Mouse (Mus musculus) urinary bladder, postnatal 14 days (tissue): ENCODE measurements at regions not wholly inside any gene's neighbourhood (a gene's known extent, or its start where the extent isn't known, plus 50 kb on each side); places are given as distances from the start of the nearest gene placed in this dataset.

Experiments used
- DNase-seq: peaks from one replicate; pipeline ENCODE4 v3.0.0; 2021; ENCODE audit warnings: low spot score

GRCm38 (mm10) chr6:35458250-35458649 is 81.4 kb downstream of the Mtpn start:
- no peak for DNase-seq

- no peak for DNase-seq
These were observed 94.7 kb downstream of the Mtpn start for GRCm38 (mm10) chr6:35445007-35445406.

GRCm38 (mm10) chr6:35426301-35426700 is 100.4 kb upstream of the Fam180a start:
- DNase-seq, result peak; percentile 14

GRCm38 (mm10) chr6:35424521-35424920 is 98.6 kb upstream of the Fam180a start:
- no peak for DNase-seq

GRCm38 (mm10) chr6:35420924-35421323 is 95.0 kb upstream of the Fam180a start:
- no peak for DNase-seq

GRCm38 (mm10) chr6:35405044-35405443 is 79.1 kb upstream of the Fam180a start:
- DNase-seq, result no peak

- DNase-seq, result no peak
These were observed 77.5 kb upstream of the Fam180a start for GRCm38 (mm10) chr6:35403341-35403910.

- DNase-seq, result no peak
These were observed 69.8 kb upstream of the Fam180a start for GRCm38 (mm10) chr6:35395726-35396125.

GRCm38 (mm10) chr6:35388827-35389226 is 62.9 kb upstream of the Fam180a start:
- no peak for DNase-seq

- DNase-seq, result no peak
These were observed 55.6 kb upstream of the Fam180a start for GRCm38 (mm10) chr6:35381536-35381935.

GRCm38 (mm10) chr6:35380721-35381466 is 55.0 kb upstream of the Fam180a start:
- no peak for DNase-seq

- peak; percentile 83 for DNase-seq
These were observed 53.9 kb upstream of the Fam180a start for GRCm38 (mm10) chr6:35379890-35380289.

- no peak for DNase-seq
These were observed 52.9 kb upstream of the Fam180a start for GRCm38 (mm10) chr6:35378851-35379250.

- DNase-seq, result no peak
These were observed 51.6 kb upstream of the Fam180a start for GRCm38 (mm10) chr6:35377535-35377934.

- DNase-seq, result no peak
These were observed 50.6 kb upstream of the Fam180a start for GRCm38 (mm10) chr6:35376526-35376925.
